Mouse (Mus musculus) hindbrain, embryonic 16.5 days (tissue): ENCODE data around the gene Rrm1. TPM values are rescaled to one million over a fixed set of nuclear protein-coding genes. Genes with fewer than 3 reads are reported as not detected.
A peak's percentile ranks its signal among the peaks of the same experiment; 100 is the strongest.
"Not testable (repeated sequence)": the region's sequence is repeated elsewhere in the genome, so short reads cannot be mapped to it uniquely, and the experiment has no call there.

Experiments used
- ATAC-seq: fragments of 200-750 bp; cut with Nextera tagmentation; 2 replicates; pipeline ENCODE4 v1.8.0; 2017; ENCODE audit warnings: moderate TSS enrichment, moderate library complexity
- H3K27ac ChIP-seq: fragments of 300-500 bp; sonication (generic); 2 replicates; pipeline ENCODE4 v1.5.1; 2014; ENCODE audit warnings: low read depth, mild to moderate bottlenecking, control low read depth, low read length, moderate library complexity
- H3K27me3 ChIP-seq: fragments of 300-500 bp; sonication (generic); replicated peaks from 2 replicates; pipeline ENCODE4 v1.6.1; 2014; ENCODE audit warnings: low read length; ENCODE audit not compliant: control insufficient read depth, insufficient read depth
- H3K36me3 ChIP-seq: fragments of 300-500 bp; sonication (generic); 2 replicates; pipeline ENCODE4 v1.6.1; 2014; ENCODE audit warnings: mild to moderate bottlenecking, low read length, moderate library complexity, mixed read lengths; ENCODE audit not compliant: control insufficient read depth, insufficient read depth
- H3K4me1 ChIP-seq: fragments of 300-500 bp; sonication (generic); 2 replicates; pipeline ENCODE4 v1.6.1; 2014; ENCODE audit warnings: low read depth, low read length; ENCODE audit not compliant: control insufficient read depth, insufficient read depth
- H3K4me2 ChIP-seq: fragments of 300-500 bp; sonication (generic); 2 replicates; pipeline ENCODE4 v1.6.1; 2014; ENCODE audit warnings: mild to moderate bottlenecking, low read length, control low read depth, moderate library complexity
- H3K4me3 ChIP-seq: fragments of 300-500 bp; sonication (generic); 2 replicates; pipeline ENCODE4 v1.5.1; 2014; ENCODE audit warnings: mild to moderate bottlenecking, low read length, control low read depth, moderate library complexity
- H3K9ac ChIP-seq: fragments of 300-500 bp; sonication (generic); 2 replicates; pipeline ENCODE4 v1.6.1; 2014; ENCODE audit warnings: low read depth, mild to moderate bottlenecking, control low read depth, low read length, moderate library complexity
- H3K9me3 ChIP-seq: fragments of 300-500 bp; sonication (generic); 2 replicates; pipeline ENCODE4 v1.6.1; 2014; ENCODE audit warnings: mild to moderate bottlenecking, low read length, moderate library complexity; ENCODE audit not compliant: control insufficient read depth
- WGBS: fragments of 180-500 bp; shearing (Covaris S2); extraction: QIAGEN DNeasy Blood & Tissue Kit; methylation state at CpG from one replicate; pipeline ENCODE4 v1.1.7; 2014; 5-methylcytosine and 5-hydroxymethylcytosine counted together
- polyA plus RNA-seq: library from polyadenylated mRNA; unstranded; fragments of >200 nt; fragmentation: Nextera tagmentation; extraction: Ambion mirVana; gene quantifications from 2 replicates; pipeline ENCODE4 v1.2.1, GENCODE M21; 2015

Gene Rrm1
- 48.8 and 55.7 TPM in 2 replicates for polyA plus RNA-seq

- Histone ChIP-seq H3K36me3 (peaks cover 9% of the 10 kb centered on the region; the same call in 1 of the 2 replicates), H3K4me2 (peak within 1 kb of the TSS; percentile 64), H3K4me3 (peak within 1 kb of the TSS; percentile 65), H3K9ac (peak within 1 kb of the TSS; percentile 73), H3K27me3 (peaks cover 3% of the 10 kb centered on the region; the same call in 1 of the 2 replicates), H3K9me3 (no peaks in the 10 kb centered on the region), H3K4me1 (peaks cover 12% of the 10 kb centered on the region), H3K27ac (peak within 1 kb of the TSS; percentile 49)
- under 1% methylated on average over 47 of the region's 56 CpGs for WGBS
- peak; percentile 100 for ATAC-seq
These were observed at the start of gene Rrm1 for GRCm38 (mm10) chr7:102441657-102442391. Gene Rrm1 (plus strand): TSS chr7:102441695.

- H3K4me2 ChIP-seq: no peak overlapping the region
- no peaks in the 10 kb centered on the region for H3K36me3 ChIP-seq
- no peaks in the 10 kb centered on the region for H3K9me3 ChIP-seq
- 97% methylated on average over 2 of the region's 2 CpGs for WGBS
- no peaks in the 10 kb centered on the region for H3K4me1 ChIP-seq
- no peaks in the 10 kb centered on the region for H3K27me3 ChIP-seq
- no peak overlapping the region for H3K27ac ChIP-seq
- no peak overlapping the region for H3K4me3 ChIP-seq
- no peak for ATAC-seq
- H3K9ac ChIP-seq: no peak overlapping the region
These were observed 47.6 kb upstream of the Rrm1 start for GRCm38 (mm10) chr7:102393898-102394297.

DNA sequence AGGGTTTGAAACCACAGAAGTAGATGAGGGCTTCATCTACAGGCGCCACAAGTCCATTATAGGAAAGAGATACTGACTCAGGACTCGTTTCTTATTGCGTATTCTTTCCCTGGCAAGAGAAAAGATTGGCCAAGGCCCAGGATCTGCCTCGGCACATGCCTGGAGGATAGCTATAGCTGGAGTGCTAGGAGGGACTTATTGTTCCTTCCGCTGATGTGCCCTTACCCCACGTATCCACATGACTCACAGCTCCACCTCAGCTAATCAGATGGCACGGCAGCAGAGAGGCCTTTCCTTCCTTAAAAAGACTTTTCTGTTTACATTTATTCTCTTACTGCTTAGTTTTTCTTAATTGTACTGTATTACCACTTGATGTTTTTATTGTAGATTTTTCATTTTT, 45.6 kb upstream of the Rrm1 start:
- no peaks in the 10 kb centered on the region for H3K9me3 ChIP-seq
- no peak overlapping the region for H3K9ac ChIP-seq
- H3K27me3 ChIP-seq: no peaks in the 10 kb centered on the region
- H3K4me3 ChIP-seq: no peak overlapping the region
- no peak for ATAC-seq
- no peak overlapping the region for H3K4me2 ChIP-seq
- no peaks in the 10 kb centered on the region for H3K4me1 ChIP-seq
- no peak overlapping the region for H3K27ac ChIP-seq
- no peaks in the 10 kb centered on the region for H3K36me3 ChIP-seq
- 77% methylated on average over 7 of the region's 7 CpGs for WGBS

- 95% methylated on average over 3 of the region's 3 CpGs for WGBS
- H3K36me3 ChIP-seq: no peaks in the 10 kb centered on the region
These were observed 45.2 kb upstream of the Rrm1 start for GRCm38 (mm10) chr7:102396331-102396730.

GRCm38 (mm10) chr7:102399180-102399731, 42.2 kb upstream of the Rrm1 start:
- Histone ChIP-seq H3K27me3 (no peaks in the 10 kb centered on the region), H3K9ac (no peak overlapping the region), H3K4me1 (no peaks in the 10 kb centered on the region), H3K4me3 (no peak overlapping the region), H3K9me3 (no peaks in the 10 kb centered on the region), H3K4me2 (no peak overlapping the region), H3K27ac (no peak overlapping the region), H3K36me3 (no peaks in the 10 kb centered on the region)
- no peak for ATAC-seq
- 34% methylated on average over 3 of the region's 3 CpGs for WGBS

More at GRCm38 (mm10) chr7:102396331-102396730, 45.2 kb upstream of the Rrm1 start:
- Histone ChIP-seq H3K9ac (no peak overlapping the region), H3K27ac (no peak overlapping the region), H3K27me3 (no peaks in the 10 kb centered on the region), H3K4me3 (no peak overlapping the region), H3K4me2 (no peak overlapping the region), H3K9me3 (no peaks in the 10 kb centered on the region), H3K4me1 (no peaks in the 10 kb centered on the region)
- ATAC-seq: no peak

DNA sequence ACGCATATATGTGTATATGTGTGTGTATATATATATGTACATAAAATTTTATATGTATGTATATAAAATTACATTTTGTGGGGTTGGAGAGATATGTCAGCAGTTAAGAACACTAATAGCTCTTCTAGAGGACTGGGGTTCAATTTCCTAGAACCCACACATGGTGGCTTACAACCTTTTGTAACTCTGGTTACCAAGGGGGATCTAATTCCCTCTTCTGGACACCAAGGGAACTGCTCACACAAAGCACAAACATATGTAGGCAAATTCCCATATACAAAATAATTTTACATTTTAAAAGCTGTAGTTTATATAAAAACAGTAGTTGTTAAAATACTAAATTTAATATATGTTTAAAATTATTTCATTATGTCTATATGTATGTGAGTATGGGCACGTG, 37.4 kb upstream of the Rrm1 start:
- ATAC-seq: no peak
- WGBS: 90% methylated on average over 2 of the region's 2 CpGs
- Histone ChIP-seq H3K9ac (no peak overlapping the region), H3K4me2 (no peak overlapping the region), H3K4me3 (no peak overlapping the region), H3K36me3 (no peaks in the 10 kb centered on the region), H3K27me3 (no peaks in the 10 kb centered on the region), H3K9me3 (no peaks in the 10 kb centered on the region), H3K4me1 (no peaks in the 10 kb centered on the region), H3K27ac (no peak overlapping the region)

DNA sequence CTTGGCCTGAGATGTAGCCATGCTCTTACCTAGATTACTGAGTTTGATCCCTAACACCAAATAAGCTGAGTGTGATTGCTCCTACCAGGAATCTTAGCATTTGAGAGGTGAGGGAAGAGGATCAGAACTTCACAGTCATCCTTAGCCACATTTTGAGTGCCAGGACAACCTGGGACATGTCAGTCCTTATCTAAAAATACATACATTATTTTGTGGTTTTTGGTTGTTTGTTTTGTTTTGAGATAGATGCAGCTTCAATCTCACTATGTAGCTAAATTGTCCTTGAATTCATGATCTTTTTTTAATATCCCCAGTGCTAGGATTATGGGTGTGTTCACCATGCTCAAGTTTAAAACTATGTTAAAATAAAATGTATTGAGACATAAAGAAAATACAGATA, 34.1 kb upstream of the Rrm1 start:
- no peak for ATAC-seq
- no peak overlapping the region for H3K4me3 ChIP-seq
- no peak overlapping the region for H3K9ac ChIP-seq
- no peaks in the 10 kb centered on the region for H3K4me1 ChIP-seq
- H3K9me3 ChIP-seq: no peaks in the 10 kb centered on the region
- H3K27me3 ChIP-seq: no peaks in the 10 kb centered on the region
- H3K27ac ChIP-seq: no peak overlapping the region
- no peaks in the 10 kb centered on the region for H3K36me3 ChIP-seq
- no peak overlapping the region for H3K4me2 ChIP-seq

- WGBS: 94% methylated on average over 9 of the region's 9 CpGs
- H3K9ac ChIP-seq, H3K4me2 ChIP-seq, H3K36me3 ChIP-seq, H3K9me3 ChIP-seq, H3K4me3 ChIP-seq, H3K27me3 ChIP-seq, H3K4me1 ChIP-seq, H3K27ac ChIP-seq, ATAC-seq: not testable (repeated sequence)
These were observed 26.2 kb upstream of the Rrm1 start for GRCm38 (mm10) chr7:102415272-102415671.

- no peak for ATAC-seq
- H3K27ac ChIP-seq: no peak overlapping the region
- no peaks in the 10 kb centered on the region for H3K36me3 ChIP-seq
- no peaks in the 10 kb centered on the region for H3K4me1 ChIP-seq
- no peaks in the 10 kb centered on the region for H3K27me3 ChIP-seq
- WGBS: 50% methylated on average over 6 of the region's 6 CpGs
- no peaks in the 10 kb centered on the region for H3K9me3 ChIP-seq
- H3K4me3 ChIP-seq: no peak overlapping the region
- H3K4me2 ChIP-seq: no peak overlapping the region
- no peak overlapping the region for H3K9ac ChIP-seq
These were observed 25.7 kb upstream of the Rrm1 start for GRCm38 (mm10) chr7:102415841-102416240.
